Comparison of ENCODE assay signal across 8 mouse cellular contexts in the genomic region with DNA sequence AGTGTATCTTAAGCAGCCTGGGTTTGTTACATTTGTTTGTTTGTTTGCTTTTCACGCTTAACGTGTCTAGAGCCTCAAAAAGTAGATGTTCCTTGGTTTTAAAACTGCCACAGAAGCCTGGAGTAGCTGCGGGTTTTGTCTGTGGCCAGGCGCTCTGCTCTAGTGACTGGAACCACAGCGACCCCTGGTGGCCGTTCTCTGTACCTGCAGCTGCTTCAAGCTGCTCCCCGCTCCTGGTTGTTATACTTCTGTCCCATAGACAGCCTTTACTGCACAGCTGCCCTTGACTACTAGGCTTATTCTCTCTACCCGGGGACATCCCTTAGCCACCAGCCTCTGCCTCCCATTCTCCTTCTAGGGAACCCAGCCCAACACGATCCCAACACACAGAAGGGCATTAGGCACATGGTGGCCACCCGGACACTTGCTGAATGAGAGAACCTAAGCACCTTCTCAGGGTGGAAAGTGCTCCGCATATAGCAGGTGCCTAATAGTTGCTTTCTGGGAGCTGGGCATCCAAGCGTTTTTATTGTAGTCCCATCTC.
A peak's percentile ranks its signal among the peaks of the same experiment; 100 is the strongest.
DNase-seq lines count a peak whose midpoint lies in the region; ATAC-seq and TF ChIP-seq lines count a peak whose summit lies in the region.

No protein-coding gene starts in this region.

- H3K4me1 ChIP-seq in hindbrain, embryonic 11.5 days (replicated peaks; ENCODE audit: control insufficient read depth, insufficient read depth, low read length): no peaks in the 10 kb centered on the region; the same call in 1 of the 2 replicates
- H3K4me1 ChIP-seq in hindbrain, embryonic 16.5 days (ENCODE audit: control insufficient read depth, insufficient read depth, low read depth, low read length): peaks cover 33% of the 10 kb centered on the region
- H3K4me1 ChIP-seq in embryonic facial prominence, embryonic 10.5 days: peaks cover 42% of the 10 kb centered on the region
- peaks cover 24% of the 10 kb centered on the region for H3K4me1 ChIP-seq in hindbrain, embryonic 14.5 days (replicated peaks; ENCODE audit: control insufficient read depth, insufficient read depth, low read length)
- 0 out of 2 replicates have a peak, but pooled peaks cover 5% of the 10 kb centered on the region for H3K4me1 ChIP-seq in midbrain, postnatal 0 days (ENCODE audit: insufficient read depth, low read length)

- H3K4me2 ChIP-seq in hindbrain, embryonic 11.5 days (replicated peaks; ENCODE audit: low read depth, low read length): no peak overlapping the region
- H3K4me2 ChIP-seq in hindbrain, embryonic 16.5 days (ENCODE audit: low read length): no peak overlapping the region
- no peak overlapping the region for H3K4me2 ChIP-seq in hindbrain, embryonic 14.5 days (replicated peaks)
- H3K4me2 ChIP-seq in midbrain, postnatal 0 days (ENCODE audit: low read depth, low read length, poor library complexity, severe bottlenecking): no peak overlapping the region

- WGBS in hindbrain, embryonic 11.5 days: 18% methylated on average over 12 of the region's 12 CpGs
- 18% methylated on average over 12 of the region's 12 CpGs for WGBS in hindbrain, embryonic 16.5 days
- 17% methylated on average over 12 of the region's 12 CpGs for WGBS in embryonic facial prominence, embryonic 10.5 days
- 20% methylated on average over 12 of the region's 12 CpGs for WGBS in hindbrain, embryonic 14.5 days
- WGBS in midbrain, postnatal 0 days: 17% methylated on average over 12 of the region's 12 CpGs

- no peaks in the 10 kb centered on the region for H3K36me3 ChIP-seq in hindbrain, embryonic 11.5 days (ENCODE audit: control insufficient read depth, insufficient read depth, low read length)
- no peaks in the 10 kb centered on the region for H3K36me3 ChIP-seq in hindbrain, embryonic 16.5 days (ENCODE audit: control insufficient read depth, insufficient read depth, low read length)
- no peaks in the 10 kb centered on the region for H3K36me3 ChIP-seq in embryonic facial prominence, embryonic 10.5 days (replicated peaks)
- no peaks in the 10 kb centered on the region for H3K36me3 ChIP-seq in hindbrain, embryonic 14.5 days (replicated peaks; ENCODE audit: control insufficient read depth, insufficient read depth)
- H3K36me3 ChIP-seq in midbrain, postnatal 0 days (ENCODE audit: insufficient read depth, low read length): no peaks in the 10 kb centered on the region

- peak; percentile 91 for DNase-seq in hindbrain, embryonic 11.5 days (ENCODE audit: low spot score)
- peak; percentile 76 for DNase-seq in adrenal gland, postnatal 25 days
- peak; percentile 85 for DNase-seq in embryonic facial prominence, embryonic 10.5 days (ENCODE audit: low spot score)
- DNase-seq in hindbrain, embryonic 14.5 days (ENCODE audit: low spot score): peak; percentile 94
- peak; percentile 68 to 75 for DNase-seq in left cerebral cortex, postnatal 25 days (ENCODE audit: low spot score in 2 of 2)
- DNase-seq in midbrain, postnatal 0 days (ENCODE audit: low spot score): peak; percentile 92
- DNase-seq in telencephalon, adult 2 months (ENCODE audit: low read depth, low spot score): peak; percentile 46

- intact Hi-C loops in left cerebral cortex, postnatal 25 days (cut with DNase I): loop anchor here (1.0 to 2.0 kb wide), 3 partner anchors 229 to 370 kb away; no protein-coding TSS in a partner anchor

- no peak overlapping the region for H3K9ac ChIP-seq in hindbrain, embryonic 11.5 days (ENCODE audit: low read depth, low read length)
- no peak overlapping the region; the same call in 1 of the 2 replicates for H3K9ac ChIP-seq in hindbrain, embryonic 16.5 days (ENCODE audit: low read depth, low read length)
- H3K9ac ChIP-seq in hindbrain, embryonic 14.5 days: no peak overlapping the region
- no peak overlapping the region for H3K9ac ChIP-seq in midbrain, postnatal 0 days (replicated peaks; ENCODE audit: low read length, poor library complexity, severe bottlenecking)

- H3K4me3 ChIP-seq in hindbrain, embryonic 11.5 days (ENCODE audit: low read depth, low read length): no peak overlapping the region
- H3K4me3 ChIP-seq in hindbrain, embryonic 16.5 days (ENCODE audit: low read length): no peak overlapping the region
- H3K4me3 ChIP-seq in embryonic facial prominence, embryonic 10.5 days: no peak overlapping the region
- H3K4me3 ChIP-seq in hindbrain, embryonic 14.5 days (replicated peaks; ENCODE audit: low read length): no peak overlapping the region
- no peak overlapping the region for H3K4me3 ChIP-seq in midbrain, postnatal 0 days (ENCODE audit: low read depth, low read length)

- no peaks in the 10 kb centered on the region for H3K27me3 ChIP-seq in hindbrain, embryonic 11.5 days (ENCODE audit: control insufficient read depth, insufficient read depth, low read length)
- no peaks in the 10 kb centered on the region for H3K27me3 ChIP-seq in hindbrain, embryonic 16.5 days (replicated peaks; ENCODE audit: control insufficient read depth, insufficient read depth, low read length)
- H3K27me3 ChIP-seq in embryonic facial prominence, embryonic 10.5 days (replicated peaks; ENCODE audit: low read depth, poor library complexity, severe bottlenecking): no peaks in the 10 kb centered on the region
- H3K27me3 ChIP-seq in hindbrain, embryonic 14.5 days (ENCODE audit: control insufficient read depth, insufficient read depth, low read length): no peaks in the 10 kb centered on the region
- no peaks in the 10 kb centered on the region for H3K27me3 ChIP-seq in midbrain, postnatal 0 days (ENCODE audit: insufficient read depth, low read length)

- no peaks in the 10 kb centered on the region for H3K9me3 ChIP-seq in hindbrain, embryonic 11.5 days (ENCODE audit: control insufficient read depth, low read length)
- H3K9me3 ChIP-seq in hindbrain, embryonic 16.5 days (ENCODE audit: control insufficient read depth, low read length): no peaks in the 10 kb centered on the region
- H3K9me3 ChIP-seq in embryonic facial prominence, embryonic 10.5 days: no peaks in the 10 kb centered on the region
- H3K9me3 ChIP-seq in hindbrain, embryonic 14.5 days (ENCODE audit: control insufficient read depth, low read length): no peaks in the 10 kb centered on the region
- no peaks in the 10 kb centered on the region for H3K9me3 ChIP-seq in midbrain, postnatal 0 days (ENCODE audit: low read length)

- ATAC-seq in hindbrain, embryonic 11.5 days (ENCODE audit: low FRiP score): no peak
- no peak for ATAC-seq in hindbrain, embryonic 16.5 days
- ATAC-seq in hindbrain, embryonic 14.5 days (ENCODE audit: low FRiP score): no peak
- ATAC-seq in midbrain, postnatal 0 days (ENCODE audit: low FRiP score): no peak

- no peak overlapping the region for H3K27ac ChIP-seq in hindbrain, embryonic 11.5 days (ENCODE audit: low read depth, low read length)
- H3K27ac ChIP-seq in hindbrain, embryonic 16.5 days (ENCODE audit: low read depth, low read length): no peak overlapping the region
- H3K27ac ChIP-seq in embryonic facial prominence, embryonic 10.5 days (replicated peaks): no peak overlapping the region
- H3K27ac ChIP-seq in hindbrain, embryonic 14.5 days: no peak overlapping the region
- H3K27ac ChIP-seq in midbrain, postnatal 0 days (ENCODE audit: low read depth, low read length): no peak overlapping the region

- peak; percentile 97 for TF ChIP-seq CTCF in midbrain, postnatal 0 days (IDR thresholded peaks at IDR 0.05)
